Mouse (Mus musculus): ENCODE data around the gene BC030867. TPM values are rescaled to one million over a fixed set of nuclear protein-coding genes. Genes with fewer than 3 reads are reported as not detected.
"Not testable (repeated sequence)": the region's sequence is repeated elsewhere in the genome, so short reads cannot be mapped to it uniquely, and the experiment has no call there.

BC030867 gene
- polyA plus RNA-seq, 1 experiment from 2014 or later = 23.5 TPM

- Histone ChIP-seq H3K9ac (replicated peaks) (no peak overlapping the region), H3K27me3 (peaks cover 11% of the 10 kb centered on the region; the same call in 1 of the 2 replicates), H3K9me3 (no peaks in the 10 kb centered on the region), H3K36me3 (no peaks in the 10 kb centered on the region), H3K4me3 (replicated peaks) (no peak overlapping the region), H3K4me1 (replicated peaks) (peaks cover 16% of the 10 kb centered on the region), H3K27ac (no peak overlapping the region), H3K4me2 (no peak overlapping the region)
- no peak for ATAC-seq (ENCODE audit: insufficient number of reproducible peaks, insufficient read depth, low FRiP score, low TSS enrichment, low read depth)
- 95% methylated on average over 3 of the region's 3 CpGs for WGBS
These were observed 30.9 kb downstream of the BC030867 start for GRCm38 (mm10) chr11:102279595-102279994.

- H3K4me1 ChIP-seq (replicated peaks) = peaks cover 16% of the 10 kb centered on the region
- H3K27me3 ChIP-seq; H3K4me2 ChIP-seq; H3K4me3 ChIP-seq (replicated peaks); H3K9me3 ChIP-seq; ATAC-seq (ENCODE audit: insufficient number of reproducible peaks, insufficient read depth, low FRiP score, low TSS enrichment, low read depth); H3K36me3 ChIP-seq; H3K9ac ChIP-seq (replicated peaks); H3K27ac ChIP-seq: not testable (repeated sequence)
- 73% methylated on average over 6 of the region's 6 CpGs for WGBS
These were observed 31.6 kb downstream of the BC030867 start for GRCm38 (mm10) chr11:102280267-102280666.

GRCm38 (mm10) chr11:102283922-102284321 lies 35.2 kb downstream of the BC030867 start:
- WGBS = 86% methylated on average over 6 of the region's 6 CpGs
- Histone ChIP-seq H3K9ac (replicated peaks) (no peak overlapping the region), H3K9me3 (no peaks in the 10 kb centered on the region), H3K4me2 (peak overlapping the region; percentile 67), H3K4me1 (replicated peaks) (peaks cover 13% of the 10 kb centered on the region), H3K36me3 (peaks cover 18% of the 10 kb centered on the region), H3K4me3 (replicated peaks) (peak overlapping the region; percentile 75; the same call in 1 of the 2 replicates), H3K27ac (peak overlapping the region; percentile 66), H3K27me3 (no peaks in the 10 kb centered on the region)
- ATAC-seq (ENCODE audit: insufficient number of reproducible peaks, insufficient read depth, low FRiP score, low TSS enrichment, low read depth) = no peak

DNA sequence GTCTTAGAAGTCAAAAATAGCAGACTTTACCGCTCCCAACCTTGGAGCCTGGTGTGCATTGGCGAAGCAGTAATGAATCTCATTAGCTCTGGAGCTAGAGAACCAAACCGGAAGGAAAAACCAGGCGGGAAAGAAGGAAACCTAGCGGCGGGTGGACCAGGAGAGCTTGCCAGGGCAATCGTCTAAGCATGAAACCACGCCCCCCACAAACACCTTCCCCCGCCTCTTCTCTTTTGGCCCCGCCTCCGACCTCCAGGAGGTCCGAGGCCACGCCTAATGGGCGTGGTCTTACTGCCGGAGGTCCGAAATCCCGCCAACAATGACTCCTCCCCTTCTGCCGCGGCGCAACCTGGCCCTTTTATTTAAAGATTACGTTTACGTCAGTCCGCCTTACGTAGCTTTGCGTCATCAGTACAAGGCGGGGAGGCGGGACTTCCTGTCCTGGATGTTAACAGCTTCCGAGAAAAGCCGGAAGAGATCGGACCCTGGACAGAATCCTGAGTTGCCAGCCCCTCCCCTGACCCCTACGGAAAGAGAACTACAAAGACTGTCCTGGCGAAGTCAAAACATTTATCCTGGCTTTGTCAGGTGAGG lies 35.9 kb downstream of the BC030867 start, which contains the start of gene Tmub2:
Gene Tmub2 (plus strand): TSS at position 431 of the 594 bp plus-strand sequence.
- H3K27ac ChIP-seq = peak within 1 kb of the TSS; percentile 72
- under 1% methylated on average over 32 of the region's 32 CpGs for WGBS
- H3K4me1 ChIP-seq (replicated peaks) = peaks cover 13% of the 10 kb centered on the region
- H3K36me3 ChIP-seq = peaks cover 25% of the 10 kb centered on the region
- ATAC-seq (ENCODE audit: insufficient number of reproducible peaks, insufficient read depth, low FRiP score, low TSS enrichment, low read depth) = peak; percentile 90
- H3K9ac ChIP-seq (replicated peaks) = peak within 1 kb of the TSS; percentile 85
- peak within 1 kb of the TSS; percentile 67 for H3K4me2 ChIP-seq
- no peaks in the 10 kb centered on the region for H3K27me3 ChIP-seq
- H3K4me3 ChIP-seq (replicated peaks) = peak within 1 kb of the TSS; percentile 75
- no peaks in the 10 kb centered on the region for H3K9me3 ChIP-seq

GRCm38 (mm10) chr11:102285095-102285834 lies 36.6 kb downstream of the BC030867 start:
- Histone ChIP-seq H3K4me3 (replicated peaks) (peak overlapping the region; percentile 75), H3K9ac (replicated peaks) (peak overlapping the region; percentile 85), H3K27ac (peak overlapping the region; percentile 72), H3K4me2 (peak overlapping the region; percentile 67), H3K27me3 (no peaks in the 10 kb centered on the region), H3K9me3 (no peaks in the 10 kb centered on the region), H3K4me1 (replicated peaks) (peaks cover 13% of the 10 kb centered on the region), H3K36me3 (peaks cover 31% of the 10 kb centered on the region)
- 5% methylated on average over 31 of the region's 31 CpGs for WGBS
- peak; percentile 42 for ATAC-seq (ENCODE audit: insufficient number of reproducible peaks, insufficient read depth, low FRiP score, low TSS enrichment, low read depth)

GRCm38 (mm10) chr11:102287485-102287884 lies 38.8 kb downstream of the BC030867 start:
- Histone ChIP-seq H3K9ac (replicated peaks) (no peak overlapping the region), H3K27me3 (no peaks in the 10 kb centered on the region), H3K4me1 (replicated peaks) (peaks cover 13% of the 10 kb centered on the region), H3K36me3 (peaks cover 53% of the 10 kb centered on the region), H3K9me3 (no peaks in the 10 kb centered on the region), H3K27ac (no peak overlapping the region), H3K4me3 (replicated peaks) (peak overlapping the region; percentile 75; the same call in 1 of the 2 replicates), H3K4me2 (no peak overlapping the region)
- ATAC-seq (ENCODE audit: insufficient number of reproducible peaks, insufficient read depth, low FRiP score, low TSS enrichment, low read depth) = no peak
- WGBS = 91% methylated on average over 8 of the region's 8 CpGs

DNA sequence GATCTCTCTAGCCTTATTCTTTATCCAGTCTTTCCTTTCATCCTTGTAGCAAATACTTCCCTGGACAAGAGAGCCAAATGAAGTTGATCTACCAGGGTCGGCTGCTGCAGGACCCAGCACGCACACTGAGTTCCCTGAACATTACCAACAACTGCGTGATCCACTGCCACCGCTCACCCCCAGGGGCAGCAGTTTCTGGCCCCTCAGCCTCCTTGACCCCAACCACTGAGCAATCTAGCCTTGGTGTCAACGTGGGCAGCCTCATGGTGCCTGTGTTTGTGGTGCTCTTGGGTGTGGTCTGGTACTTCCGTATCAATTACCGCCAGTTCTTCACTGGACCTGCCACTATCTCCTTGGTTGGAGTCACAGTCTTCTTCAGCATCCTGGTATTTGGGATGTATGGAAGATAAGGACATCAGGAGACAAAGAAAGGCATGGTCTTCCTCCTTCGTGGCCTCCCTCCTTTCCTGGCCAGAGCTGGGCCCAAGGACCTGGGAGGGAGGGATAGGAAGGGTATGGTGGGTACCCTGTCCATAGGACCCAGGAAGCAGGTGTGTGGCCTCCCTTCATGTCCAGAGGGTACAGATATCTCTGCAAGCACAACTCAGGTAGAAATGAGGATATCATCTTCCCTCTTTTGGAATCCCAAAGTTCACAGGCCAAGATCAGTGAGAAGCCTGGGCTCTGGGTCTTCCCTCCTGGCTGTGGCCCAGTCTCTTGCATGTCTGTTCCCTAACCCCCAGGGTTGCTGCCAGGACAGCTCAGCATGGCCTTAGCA lies 39.5 kb downstream of the BC030867 start:
- Histone ChIP-seq H3K27me3 (no peaks in the 10 kb centered on the region), H3K4me1 (replicated peaks) (peaks cover 13% of the 10 kb centered on the region), H3K9me3 (no peaks in the 10 kb centered on the region), H3K36me3 (peaks cover 61% of the 10 kb centered on the region), H3K27ac (0 out of 2 replicates have a peak overlapping the region, but pooled peaks have one; percentile 17), H3K4me2 (no peak overlapping the region), H3K4me3 (replicated peaks) (no peak overlapping the region), H3K9ac (replicated peaks) (no peak overlapping the region)
- WGBS = 88% methylated on average over 8 of the region's 8 CpGs
- ATAC-seq (ENCODE audit: insufficient number of reproducible peaks, insufficient read depth, low FRiP score, low TSS enrichment, low read depth) = no peak

- Histone ChIP-seq H3K36me3 (peaks cover 68% of the 10 kb centered on the region), H3K4me1 (replicated peaks) (peaks cover 13% of the 10 kb centered on the region), H3K9me3 (no peaks in the 10 kb centered on the region), H3K9ac (replicated peaks) (no peak overlapping the region), H3K27me3 (no peaks in the 10 kb centered on the region), H3K4me2 (no peak overlapping the region), H3K27ac (0 out of 2 replicates have a peak overlapping the region, but pooled peaks have one; percentile 17), H3K4me3 (replicated peaks) (no peak overlapping the region)
- ATAC-seq (ENCODE audit: insufficient number of reproducible peaks, insufficient read depth, low FRiP score, low TSS enrichment, low read depth) = no peak
- WGBS = 72% methylated on average over 2 of the region's 2 CpGs
These were observed 40.2 kb downstream of the BC030867 start for GRCm38 (mm10) chr11:102288913-102289312.

- no peak overlapping the region for H3K9ac ChIP-seq (replicated peaks)
- H3K4me1 ChIP-seq (replicated peaks) = peaks cover 20% of the 10 kb centered on the region
- no peaks in the 10 kb centered on the region for H3K9me3 ChIP-seq
- no peak overlapping the region for H3K4me3 ChIP-seq (replicated peaks)
- 56% methylated on average over 6 of the region's 6 CpGs for WGBS
- peaks cover 75% of the 10 kb centered on the region for H3K36me3 ChIP-seq
- no peaks in the 10 kb centered on the region for H3K27me3 ChIP-seq
- no peak for ATAC-seq (ENCODE audit: insufficient number of reproducible peaks, insufficient read depth, low FRiP score, low TSS enrichment, low read depth)
- no peak overlapping the region for H3K27ac ChIP-seq
- no peak overlapping the region for H3K4me2 ChIP-seq
These were observed 40.9 kb downstream of the BC030867 start for GRCm38 (mm10) chr11:102289511-102290100.

- H3K9ac ChIP-seq (replicated peaks) = no peak overlapping the region
- no peak overlapping the region for H3K27ac ChIP-seq
- peaks cover 25% of the 10 kb centered on the region for H3K4me1 ChIP-seq (replicated peaks)
- peaks cover 77% of the 10 kb centered on the region for H3K36me3 ChIP-seq
- no peaks in the 10 kb centered on the region for H3K9me3 ChIP-seq
- 83% methylated on average over 4 of the region's 4 CpGs for WGBS
- no peak for ATAC-seq (ENCODE audit: insufficient number of reproducible peaks, insufficient read depth, low FRiP score, low TSS enrichment, low read depth)
- H3K4me2 ChIP-seq = no peak overlapping the region
- no peak overlapping the region for H3K4me3 ChIP-seq (replicated peaks)
- no peaks in the 10 kb centered on the region for H3K27me3 ChIP-seq
These were observed 41.5 kb downstream of the BC030867 start for GRCm38 (mm10) chr11:102290141-102290540.
